Mouse (Mus musculus) embryonic facial prominence, embryonic 11.5 days (tissue): ENCODE measurements at regions not wholly inside any gene's neighbourhood (a gene's known extent, or its start where the extent isn't known, plus 50 kb on each side); places are given as distances from the start of the nearest gene placed in this dataset.
A peak's percentile ranks its signal among the peaks of the same experiment; 100 is the strongest.

Experiments used
- ATAC-seq: fragments of 200-750 bp; cut with Nextera tagmentation; replicated peaks from 2 replicates; pipeline ENCODE4 v1.8.0; 2017; ENCODE audit warnings: low read depth; ENCODE audit not compliant: insufficient number of reproducible peaks, low FRiP score, low TSS enrichment
- DNase-seq: peaks from one replicate; pipeline ENCODE4 v3.0.0-alpha.2; 2015; ENCODE audit warnings: low spot score
- H3K27ac ChIP-seq: fragments of 300-500 bp; sonication (generic); replicated peaks from 2 replicates; pipeline ENCODE4 v1.5.1; 2014; ENCODE audit warnings: mild to moderate bottlenecking, low read depth, low read length, control low read depth
- H3K27me3 ChIP-seq: fragments of 300-500 bp; sonication (generic); 2 replicates; pipeline ENCODE4 v1.6.1; 2014; ENCODE audit warnings: mild to moderate bottlenecking, low read length, moderate library complexity, mixed read lengths; ENCODE audit not compliant: control insufficient read depth, insufficient read depth
- H3K36me3 ChIP-seq: fragments of 300-500 bp; sonication (generic); replicated peaks from 2 replicates; pipeline ENCODE4 v1.6.1; 2014; ENCODE audit warnings: low read depth, mild to moderate bottlenecking, low read length, moderate library complexity, mixed read lengths; ENCODE audit not compliant: control insufficient read depth, insufficient read depth
- H3K4me1 ChIP-seq: fragments of 300-500 bp; sonication (generic); 2 replicates; pipeline ENCODE4 v1.6.1; 2014; ENCODE audit warnings: low read length, mixed read lengths; ENCODE audit not compliant: control insufficient read depth, insufficient read depth
- H3K4me2 ChIP-seq: fragments of 300-500 bp; sonication (generic); 2 replicates; pipeline ENCODE4 v1.6.1; 2014; ENCODE audit warnings: low read depth, mild to moderate bottlenecking, control low read depth, low read length, moderate library complexity
- H3K4me3 ChIP-seq: fragments of 300-500 bp; sonication (generic); 2 replicates; pipeline ENCODE4 v1.5.1; 2014; ENCODE audit warnings: low read depth, low read length, control low read depth
- H3K9ac ChIP-seq: fragments of 300-500 bp; sonication (generic); replicated peaks from 2 replicates; pipeline ENCODE4 v1.6.1; 2014; ENCODE audit warnings: mild to moderate bottlenecking, control low read depth, low read length
- H3K9me3 ChIP-seq: fragments of 300-500 bp; sonication (generic); replicated peaks from 2 replicates; pipeline ENCODE4 v1.6.1; 2016; ENCODE audit warnings: mild to moderate bottlenecking, low read length, inconsistent platforms, mixed read lengths; ENCODE audit not compliant: control insufficient read depth
- WGBS: fragments of 180-500 bp; shearing (Covaris S2); extraction: QIAGEN DNeasy Blood & Tissue Kit; methylation state at CpG from one replicate; pipeline ENCODE4 v1.1.7; 2014; 5-methylcytosine and 5-hydroxymethylcytosine counted together

DNA sequence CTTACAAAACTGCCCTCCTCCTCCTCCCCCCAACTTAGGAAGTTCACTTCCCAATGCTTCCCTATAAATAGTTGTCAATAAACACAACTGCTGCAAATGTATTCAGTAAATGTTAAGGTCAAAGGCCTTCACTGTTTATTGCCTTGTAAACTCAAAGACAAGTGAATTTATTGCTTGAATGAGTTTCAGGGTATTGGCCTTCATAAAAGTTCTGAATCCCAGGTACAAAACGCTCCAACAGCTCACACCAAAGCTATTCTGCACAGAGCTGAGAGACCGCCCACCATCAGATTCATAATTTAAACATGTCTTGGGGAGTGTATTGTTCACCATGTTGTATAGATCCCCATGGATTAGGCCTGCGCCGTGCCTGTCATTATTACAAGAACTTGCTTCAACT, 53.9 kb upstream of the Cdkn3 start:
- no peak for ATAC-seq
- WGBS: 87% methylated on average over 4 of the region's 4 CpGs

DNA sequence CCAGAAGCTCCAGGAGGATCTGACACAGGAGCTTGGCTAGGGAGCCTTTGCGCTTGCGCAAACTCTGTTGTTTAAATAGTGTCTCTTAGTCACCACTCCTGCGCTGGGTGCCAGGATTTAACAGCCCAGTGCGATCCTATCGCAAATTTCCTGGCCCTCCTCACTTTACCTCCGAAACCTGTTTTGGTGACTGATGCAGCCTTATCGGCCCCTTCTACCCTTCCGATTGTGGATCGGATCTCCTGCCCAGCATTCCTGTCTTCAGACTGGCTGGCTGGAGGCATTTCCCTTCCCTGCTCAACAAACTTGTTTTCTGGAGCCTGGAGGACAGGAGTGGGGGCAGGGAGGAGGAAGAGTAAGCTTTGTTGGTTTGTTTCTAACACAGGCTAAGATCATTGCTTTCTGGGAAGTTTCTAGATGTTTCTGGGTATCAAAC, 56.0 kb upstream of the Cdkn3 start:
- Histone ChIP-seq H3K4me2 (no peak overlapping the region), H3K36me3 (no peaks in the 10 kb centered on the region), H3K9ac (no peak overlapping the region), H3K27ac (no peak overlapping the region), H3K4me3 (no peak overlapping the region), H3K9me3 (no peaks in the 10 kb centered on the region), H3K27me3 (no peaks in the 10 kb centered on the region), H3K4me1 (no peaks in the 10 kb centered on the region)
- no peak for DNase-seq
- no peak for ATAC-seq
- WGBS: 57% methylated on average over 9 of the region's 9 CpGs

More for the DNA sequence above, 53.9 kb upstream of the Cdkn3 start:
- Histone ChIP-seq H3K4me1 (no peaks in the 10 kb centered on the region), H3K27ac (no peak overlapping the region), H3K27me3 (no peaks in the 10 kb centered on the region), H3K4me2 (no peak overlapping the region), H3K4me3 (no peak overlapping the region), H3K36me3 (no peaks in the 10 kb centered on the region), H3K9ac (no peak overlapping the region), H3K9me3 (no peaks in the 10 kb centered on the region)
- DNase-seq: no peak

DNA sequence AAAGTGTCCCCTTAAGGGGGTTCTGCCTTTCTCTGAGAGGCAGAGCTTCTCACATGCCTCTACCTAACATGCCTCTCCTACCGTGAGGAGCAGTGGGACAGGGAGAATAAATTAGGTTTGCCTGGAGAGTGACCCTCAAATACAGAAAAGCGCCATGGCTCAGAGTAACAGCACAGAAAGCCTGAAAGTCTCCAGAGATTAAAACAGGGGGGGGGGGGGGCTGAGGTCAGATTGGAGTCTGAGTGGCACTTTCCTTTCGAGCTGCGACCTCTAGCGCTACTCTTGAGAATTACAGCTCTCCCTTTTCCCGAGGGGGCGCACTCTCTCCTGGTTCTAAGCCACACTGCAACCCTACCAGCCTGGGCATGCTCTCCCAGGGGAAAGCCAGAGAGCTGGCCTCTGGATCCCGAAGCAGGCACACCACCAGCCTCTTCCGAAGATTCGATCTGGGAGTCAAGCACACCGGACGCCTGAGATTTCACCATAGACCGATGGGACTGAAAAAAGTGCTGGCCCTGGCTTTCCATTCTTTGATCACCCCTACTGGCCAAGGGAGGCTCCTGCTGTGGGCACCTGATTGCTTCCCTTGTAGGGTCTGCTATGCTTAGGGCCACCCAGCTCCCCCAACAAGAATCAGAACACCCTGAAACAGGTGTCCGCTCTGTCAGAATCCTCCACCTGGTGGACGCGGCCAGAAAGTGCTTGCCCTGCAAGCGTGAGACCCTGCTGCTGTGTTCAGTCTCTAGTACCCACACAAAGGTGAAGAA, 57.5 kb upstream of the Cdkn3 start:
- Histone ChIP-seq H3K9me3 (no peaks in the 10 kb centered on the region), H3K4me1 (no peaks in the 10 kb centered on the region), H3K36me3 (no peaks in the 10 kb centered on the region), H3K27me3 (no peaks in the 10 kb centered on the region), H3K4me3 (no peak overlapping the region), H3K9ac (no peak overlapping the region), H3K27ac (no peak overlapping the region), H3K4me2 (no peak overlapping the region)
- DNase-seq: peak; percentile 77
- 32% methylated on average over 17 of the region's 17 CpGs for WGBS
- ATAC-seq: peak; percentile 54; the same call in 1 of the 2 replicates

DNA sequence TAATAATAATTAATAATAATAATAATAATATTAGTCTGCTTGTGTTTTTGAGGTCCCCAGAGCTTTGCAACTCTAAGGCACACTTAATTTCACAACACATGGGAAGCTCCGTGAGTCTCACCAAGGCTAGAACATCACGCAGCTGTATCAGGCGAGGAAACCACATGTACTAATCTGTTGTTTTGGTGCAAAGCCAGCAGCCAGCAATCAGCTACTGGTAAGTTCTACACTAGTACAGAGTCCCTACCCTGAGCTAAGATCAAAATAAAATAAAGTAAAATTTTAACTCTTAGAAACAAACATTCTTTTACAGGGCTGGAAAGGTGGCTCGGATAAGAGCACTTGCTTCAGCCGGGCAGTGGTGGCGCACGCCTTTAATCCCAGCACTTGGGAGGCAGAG, 67.8 kb upstream of the Cdkn3 start:
- H3K9ac ChIP-seq: no peak overlapping the region
- DNase-seq (no peak), ATAC-seq (no peak)
- H3K27ac ChIP-seq: no peak overlapping the region
- H3K4me1 ChIP-seq: no peaks in the 10 kb centered on the region
- H3K27me3 ChIP-seq: no peaks in the 10 kb centered on the region; the same call in 1 of the 2 replicates
- no peaks in the 10 kb centered on the region for H3K36me3 ChIP-seq
- no peak overlapping the region for H3K4me2 ChIP-seq
- H3K9me3 ChIP-seq: no peaks in the 10 kb centered on the region
- 90% methylated on average over 7 of the region's 7 CpGs for WGBS
- no peak overlapping the region for H3K4me3 ChIP-seq

DNA sequence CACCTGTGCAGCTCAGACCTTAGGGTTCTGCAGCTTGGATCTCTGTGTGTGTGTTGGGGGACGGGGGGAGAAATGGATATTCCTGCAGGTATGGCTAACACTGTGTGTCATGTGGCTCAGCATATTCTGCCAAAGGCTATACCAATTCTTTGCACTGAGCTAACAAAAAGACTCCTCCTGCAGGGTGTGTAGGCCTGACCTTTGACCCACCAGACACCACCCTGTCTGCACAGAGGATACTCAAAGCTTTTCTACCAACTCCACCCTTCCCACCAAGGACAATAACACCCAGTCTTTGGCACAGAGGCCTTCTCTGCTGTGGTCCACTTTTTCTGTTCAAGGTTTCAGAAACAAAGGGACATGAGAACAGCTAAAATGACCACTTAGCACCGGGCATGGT, 68.3 kb upstream of the Cdkn3 start:
- H3K9me3 ChIP-seq: no peaks in the 10 kb centered on the region
- no peak overlapping the region for H3K4me3 ChIP-seq
- no peak overlapping the region for H3K27ac ChIP-seq
- WGBS: 67% methylated on average over 2 of the region's 2 CpGs
- H3K36me3 ChIP-seq: no peaks in the 10 kb centered on the region
- no peak overlapping the region for H3K9ac ChIP-seq
- H3K4me1 ChIP-seq: no peaks in the 10 kb centered on the region
- H3K4me2 ChIP-seq: no peak overlapping the region
- H3K27me3 ChIP-seq: no peaks in the 10 kb centered on the region; the same call in 1 of the 2 replicates
- no peak for DNase-seq
- ATAC-seq: no peak

DNA sequence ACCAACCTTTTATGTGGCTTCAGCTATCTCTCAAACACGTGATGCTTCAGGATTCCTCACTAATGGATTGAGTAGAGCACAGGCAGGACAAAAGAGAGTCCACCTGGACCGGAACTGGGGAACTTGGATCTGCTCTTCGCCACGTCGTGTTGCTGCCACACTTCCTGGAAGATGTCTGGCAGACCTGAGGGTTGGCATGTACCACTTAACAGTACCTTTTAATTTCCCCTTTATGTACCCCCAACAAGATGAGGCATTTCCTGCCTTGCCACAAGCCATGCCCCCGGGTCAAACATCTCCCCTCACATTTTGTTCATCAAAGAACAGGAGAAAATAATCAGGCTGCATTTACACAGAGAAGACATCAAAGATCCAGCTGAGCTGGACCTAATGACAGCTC, 77.6 kb upstream of the Cdkn3 start:
- Histone ChIP-seq H3K4me2 (no peak overlapping the region), H3K27ac (no peak overlapping the region), H3K36me3 (no peaks in the 10 kb centered on the region), H3K4me3 (no peak overlapping the region), H3K9me3 (no peaks in the 10 kb centered on the region), H3K4me1 (no peaks in the 10 kb centered on the region), H3K9ac (no peak overlapping the region), H3K27me3 (no peaks in the 10 kb centered on the region)
- DNase-seq (no peak), ATAC-seq (no peak)
- WGBS: 63% methylated on average over 6 of the region's 6 CpGs

DNA sequence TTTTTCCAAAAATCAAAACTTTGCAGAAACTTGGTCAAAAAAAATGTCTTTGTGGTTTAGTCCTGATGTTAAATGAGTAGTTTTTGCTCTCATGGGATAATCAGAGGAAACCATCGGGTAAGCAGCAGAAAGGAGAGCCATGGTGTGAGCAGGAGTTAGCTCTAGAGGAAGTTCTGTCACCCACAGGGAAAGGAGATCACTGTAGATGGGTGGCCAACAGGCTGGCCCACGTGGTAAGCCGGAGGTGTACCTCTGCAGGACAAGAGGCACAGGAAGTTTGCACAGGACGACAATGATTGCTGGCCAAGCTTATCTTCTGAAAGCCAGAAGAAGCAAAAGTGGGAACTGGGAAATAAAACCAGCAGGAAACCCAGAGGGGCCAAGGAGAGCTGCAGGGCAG, 81.4 kb upstream of the Cdkn3 start:
- WGBS: 67% methylated on average over 4 of the region's 4 CpGs
- no peaks in the 10 kb centered on the region for H3K9me3 ChIP-seq
- H3K27me3 ChIP-seq: no peaks in the 10 kb centered on the region
- H3K4me2 ChIP-seq: no peak overlapping the region
- H3K27ac ChIP-seq: no peak overlapping the region
- H3K9ac ChIP-seq: no peak overlapping the region
- no peaks in the 10 kb centered on the region for H3K36me3 ChIP-seq
- no peak overlapping the region for H3K4me3 ChIP-seq
- ATAC-seq (no peak), DNase-seq (no peak)
- H3K4me1 ChIP-seq: no peaks in the 10 kb centered on the region

DNA sequence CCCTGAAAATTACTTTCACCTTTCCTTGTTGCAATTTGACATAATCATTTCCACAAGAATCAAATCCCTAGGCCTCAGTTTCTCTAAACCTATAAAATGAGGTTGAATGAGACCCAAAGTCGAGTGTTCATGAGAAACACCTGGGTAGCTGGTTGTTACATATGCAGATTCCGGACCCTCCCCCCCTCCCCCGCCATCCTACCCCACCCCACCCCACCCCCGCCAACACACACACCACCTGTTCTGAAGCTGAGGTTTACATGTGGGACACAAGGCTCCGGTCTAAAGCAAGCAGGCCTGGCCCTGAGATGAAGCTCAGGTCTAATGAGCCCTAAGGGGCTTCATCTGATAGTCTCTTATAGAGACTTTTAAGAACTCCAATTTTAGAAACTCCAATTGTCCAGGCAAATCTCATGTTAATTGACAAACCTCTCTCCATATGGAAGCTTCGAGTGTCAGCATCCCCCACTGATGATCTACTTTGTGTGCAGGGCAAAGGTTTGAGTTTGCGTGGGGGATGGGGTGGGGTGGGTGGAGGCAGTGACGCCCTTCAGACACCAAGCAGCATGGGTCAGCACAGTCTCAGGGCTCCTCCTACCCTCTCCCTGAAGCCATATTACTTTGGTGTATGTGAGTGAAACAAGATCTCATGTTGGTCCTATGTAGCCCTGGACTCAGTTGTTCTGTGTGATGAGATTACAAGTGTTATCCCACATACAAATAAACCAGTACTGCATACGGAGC, 88.7 kb upstream of the Cdkn3 start:
- H3K4me1 ChIP-seq: no peaks in the 10 kb centered on the region
- 72% methylated on average over 9 of the region's 9 CpGs for WGBS
- no peak overlapping the region for H3K9ac ChIP-seq
- H3K27me3 ChIP-seq: no peaks in the 10 kb centered on the region
- ATAC-seq (no peak; the same call in 1 of the 2 replicates), DNase-seq (no peak)
- H3K4me2 ChIP-seq: no peak overlapping the region
- no peaks in the 10 kb centered on the region for H3K9me3 ChIP-seq
- H3K36me3 ChIP-seq: no peaks in the 10 kb centered on the region
- H3K4me3 ChIP-seq: no peak overlapping the region
- H3K27ac ChIP-seq: no peak overlapping the region
